Mouse (Mus musculus): ENCODE data around the gene Rbm47. TPM values are rescaled to one million over a fixed set of nuclear protein-coding genes. Genes with fewer than 3 reads are reported as not detected.

The Rbm47 gene
- polyA plus RNA-seq (2017; shearing (Covaris generic)) = 0.51 TPM

DNA sequence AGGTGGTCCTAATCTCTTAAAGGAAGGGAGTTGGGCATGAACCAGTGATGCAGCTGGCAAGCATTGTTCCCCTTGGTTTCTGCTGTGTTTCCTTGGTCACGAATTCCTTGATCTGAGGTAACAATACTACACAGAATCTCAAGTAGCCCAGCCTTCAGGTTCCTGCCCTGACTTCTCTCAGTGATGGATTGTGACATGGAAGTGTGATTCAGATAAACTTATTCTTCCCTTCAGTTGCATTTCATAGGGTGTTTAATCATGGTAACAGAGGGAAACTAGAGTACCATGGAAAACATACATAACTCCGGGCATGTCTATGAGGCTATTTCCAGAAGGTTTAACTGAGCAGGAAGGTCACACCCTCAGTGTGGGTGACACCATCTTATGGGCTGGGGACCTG is at the start of gene Rbm47:
Gene Rbm47, minus strand, starts transcription at position 101 of the 400 bp plus-strand sequence.

GRCm38 (mm10) chr5:66004134-66004925 is 168.6 kb downstream of the Rbm47 start, which contains the start of gene 9130230L23Rik:
TSS of gene 9130230L23Rik (minus strand) at chr5:66004285.

Other genes starting within 250 kb of the Rbm47 start
- gene Chrna9, start 238.2 kb downstream of the Rbm47 start, polyA plus RNA-seq (2017; shearing (Covaris generic)) = 1.0 TPM
- gene 9130230L23Rik, start 168.8 kb downstream of the Rbm47 start, polyA plus RNA-seq (2017; shearing (Covaris generic)) = 0.48 TPM
- gene Nsun7, start 86.8 kb upstream of the Rbm47 start, polyA plus RNA-seq (2017; shearing (Covaris generic)) = 0.25 TPM